Mouse (Mus musculus) midbrain, embryonic 12.5 days (tissue): ENCODE measurements around the gene Sept3. TPM values are rescaled to one million over a fixed set of nuclear protein-coding genes. Genes with fewer than 3 reads are reported as not detected.
"Not testable (repeated sequence)": the region's sequence is repeated elsewhere in the genome, so short reads cannot be mapped to it uniquely, and the experiment has no call there.

Experiments used
- ATAC-seq: fragments of 200-750 bp; cut with Nextera tagmentation; 2 replicates; pipeline ENCODE4 v1.8.0; 2017; ENCODE audit warnings: low read depth, moderate TSS enrichment, moderate library complexity; ENCODE audit not compliant: low FRiP score
- H3K27ac ChIP-seq: fragments of 300-500 bp; sonication (generic); replicated peaks from 2 replicates; pipeline ENCODE4 v1.5.1; 2016; ENCODE audit warnings: mild to moderate bottlenecking
- H3K27me3 ChIP-seq: fragments of 300-500 bp; sonication (generic); 2 replicates; pipeline ENCODE4 v1.6.1; 2016; ENCODE audit warnings: mild to moderate bottlenecking
- H3K36me3 ChIP-seq: fragments of 300-500 bp; sonication (generic); 2 replicates; pipeline ENCODE4 v1.6.1; 2016
- H3K4me1 ChIP-seq: fragments of 300-500 bp; sonication (generic); 2 replicates; pipeline ENCODE4 v1.6.1; 2016
- H3K4me2 ChIP-seq: fragments of 300-500 bp; sonication (generic); replicated peaks from 2 replicates; pipeline ENCODE4 v1.6.1; 2016; ENCODE audit warnings: mild to moderate bottlenecking, moderate library complexity
- H3K4me3 ChIP-seq: fragments of 300-500 bp; sonication (generic); 2 replicates; pipeline ENCODE4 v1.5.1; 2016; ENCODE audit warnings: mild to moderate bottlenecking
- H3K9ac ChIP-seq: fragments of 300-500 bp; sonication (generic); replicated peaks from 2 replicates; pipeline ENCODE4 v1.6.1; 2016; ENCODE audit warnings: mild to moderate bottlenecking, moderate library complexity
- H3K9me3 ChIP-seq: fragments of 300-500 bp; sonication (generic); 2 replicates; pipeline ENCODE4 v1.6.1; 2016; ENCODE audit warnings: mild to moderate bottlenecking
- WGBS: fragments of 180-500 bp; shearing (Covaris S2); methylation state at CpG from one replicate; pipeline ENCODE4 v1.1.7; 2016; 5-methylcytosine and 5-hydroxymethylcytosine counted together
- polyA plus RNA-seq: library from polyadenylated mRNA; unstranded; fragments of >200 nt; fragmentation: Nextera tagmentation; extraction: Ambion mirVana; gene quantifications from 2 replicates; pipeline ENCODE4 v1.2.1, GENCODE M21; 2016

Sept3 gene
- polyA plus RNA-seq, 1 experiment from 2014 or later = 237 TPM

DNA sequence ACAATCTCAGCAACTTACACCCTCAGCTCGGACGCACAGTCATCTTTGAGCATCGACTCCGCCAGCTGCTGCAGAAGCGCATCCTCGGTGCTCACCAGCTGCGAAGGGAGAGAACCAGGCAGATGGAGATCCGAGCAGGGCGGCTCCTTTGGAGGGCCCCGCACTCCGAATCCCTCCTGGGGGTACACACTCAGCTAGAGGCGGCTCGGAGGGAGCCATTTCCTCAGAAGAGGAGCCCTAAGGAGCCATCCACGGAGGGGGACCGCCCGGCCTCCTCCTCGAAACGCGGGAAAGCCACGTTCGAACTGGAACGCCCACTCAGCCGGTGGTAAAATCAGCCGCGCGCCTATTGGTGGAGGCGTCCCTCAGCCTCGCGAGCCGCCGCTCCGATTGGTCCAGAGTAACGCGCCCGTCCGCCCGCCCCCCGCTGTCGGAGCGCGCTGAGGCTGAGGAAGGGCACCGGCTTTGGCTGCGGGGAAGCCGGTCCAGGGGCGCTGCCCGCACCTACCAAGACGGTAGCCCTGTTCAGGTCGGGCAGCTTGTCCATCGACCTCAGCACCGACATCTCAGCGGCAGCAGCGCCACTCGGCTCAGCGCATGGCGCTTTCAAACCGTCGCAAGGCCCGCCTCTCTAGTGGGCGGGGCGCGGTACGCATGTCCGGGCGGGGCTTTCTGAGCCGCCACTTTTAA lies 30.4 kb upstream of the Sept3 start, which contains the start of gene Cenpm:
TSS of gene Cenpm (minus strand) at position 634 of the 690 bp plus-strand sequence.
- Histone ChIP-seq H3K36me3 (no peaks in the 10 kb centered on the region), H3K9ac (peak within 1 kb of the TSS; percentile 69), H3K27me3 (no peaks in the 10 kb centered on the region), H3K4me1 (peaks cover 6% of the 10 kb centered on the region), H3K4me2 (peak within 1 kb of the TSS; percentile 88), H3K4me3 (peak within 1 kb of the TSS; percentile 74), H3K27ac (peak within 1 kb of the TSS; percentile 88), H3K9me3 (no peaks in the 10 kb centered on the region)
- WGBS = under 1% methylated on average over 65 of the region's 65 CpGs
- peak; percentile 97 for ATAC-seq

DNA sequence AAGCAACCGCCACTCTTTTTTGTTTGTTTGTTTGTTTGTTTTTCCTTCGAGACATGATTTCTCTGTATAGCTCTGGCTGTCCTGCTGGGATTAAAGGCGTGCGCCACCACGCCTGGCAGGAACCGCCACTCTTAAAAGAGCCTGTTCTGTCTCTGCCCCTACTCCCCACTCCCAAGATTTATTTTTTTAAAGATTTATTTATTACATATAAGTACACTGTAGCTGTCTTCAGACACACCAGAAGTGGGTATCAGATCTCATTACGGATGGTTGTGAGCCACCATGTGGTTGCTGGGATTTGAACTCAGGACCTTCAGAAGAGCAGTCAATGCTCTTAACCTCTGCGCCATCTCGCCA lies 29.9 kb upstream of the Sept3 start:
- H3K9me3 ChIP-seq, H3K36me3 ChIP-seq, H3K4me1 ChIP-seq, H3K27me3 ChIP-seq, ATAC-seq: not testable (repeated sequence)
- Histone ChIP-seq H3K4me3 (peak overlapping the region; percentile 74), H3K9ac (peak overlapping the region; percentile 69), H3K4me2 (peak overlapping the region; percentile 88), H3K27ac (peak overlapping the region; percentile 88)
- WGBS = 24% methylated on average over 9 of the region's 9 CpGs

DNA sequence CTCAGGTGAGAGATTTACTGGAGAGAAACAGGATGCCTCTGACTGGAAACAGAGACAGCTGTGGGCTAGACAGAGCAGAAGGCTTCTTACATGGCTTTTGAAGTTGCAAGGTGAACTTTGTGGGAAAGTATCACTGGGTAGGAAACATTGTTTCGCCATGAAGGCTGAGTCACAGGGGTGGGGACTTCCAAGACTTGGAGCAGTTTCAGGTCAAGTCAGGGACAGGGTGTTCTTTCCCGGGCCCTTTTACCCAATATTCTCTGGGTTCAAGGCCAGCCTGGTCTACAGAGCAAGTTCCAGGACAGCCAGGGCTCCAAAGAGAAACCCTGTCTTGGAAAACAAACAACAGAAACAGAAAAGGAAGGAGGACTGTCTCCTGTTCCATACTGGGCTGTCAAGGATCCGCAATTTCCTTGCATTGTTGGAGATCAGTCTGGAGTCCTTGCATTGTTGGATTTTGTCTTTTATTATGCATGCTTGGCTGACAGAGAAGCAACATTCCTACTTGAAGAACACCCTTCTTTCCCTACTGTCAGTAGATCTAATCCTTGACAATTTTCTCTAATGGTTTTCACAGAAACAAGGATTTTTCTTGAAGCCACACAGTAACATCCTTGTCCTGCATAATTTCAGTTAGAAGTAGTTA lies 27.4 kb upstream of the Sept3 start:
- H3K36me3 ChIP-seq = no peaks in the 10 kb centered on the region
- no peak overlapping the region for H3K27ac ChIP-seq
- peaks cover 6% of the 10 kb centered on the region for H3K4me1 ChIP-seq
- ATAC-seq = no peak
- WGBS = 78% methylated on average over 3 of the region's 3 CpGs
- H3K27me3 ChIP-seq = no peaks in the 10 kb centered on the region
- no peaks in the 10 kb centered on the region for H3K9me3 ChIP-seq
- H3K4me3 ChIP-seq = no peak overlapping the region
- H3K9ac ChIP-seq = no peak overlapping the region
- H3K4me2 ChIP-seq = no peak overlapping the region

DNA sequence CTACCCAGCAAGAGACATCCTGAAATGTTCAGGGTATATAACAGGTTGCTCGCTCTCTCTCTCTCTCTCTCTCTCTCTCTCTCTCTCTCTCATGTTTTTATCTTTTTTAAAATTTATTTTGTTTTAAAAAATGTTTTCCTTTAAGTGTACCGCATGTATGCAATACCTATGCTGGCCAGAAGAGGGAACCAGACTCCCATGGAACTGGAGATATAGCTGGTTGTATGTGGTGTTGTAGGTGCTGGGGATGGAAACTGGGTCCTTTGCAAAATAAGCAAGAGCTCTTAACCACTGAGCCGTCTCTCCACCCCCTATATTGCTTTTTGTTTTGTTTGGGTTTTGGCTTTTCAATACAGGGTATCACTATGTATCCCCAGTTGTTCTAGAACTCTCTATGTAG lies 23.1 kb upstream of the Sept3 start:
- H3K4me1 ChIP-seq = peaks cover 17% of the 10 kb centered on the region
- H3K9ac ChIP-seq = no peak overlapping the region
- H3K36me3 ChIP-seq = no peaks in the 10 kb centered on the region
- no peak overlapping the region for H3K27ac ChIP-seq
- H3K27me3 ChIP-seq = no peaks in the 10 kb centered on the region
- H3K9me3 ChIP-seq = no peaks in the 10 kb centered on the region
- ATAC-seq = no peak
- H3K4me2 ChIP-seq = no peak overlapping the region
- WGBS = 95% methylated on average over 3 of the region's 3 CpGs
- H3K4me3 ChIP-seq = no peak overlapping the region

DNA sequence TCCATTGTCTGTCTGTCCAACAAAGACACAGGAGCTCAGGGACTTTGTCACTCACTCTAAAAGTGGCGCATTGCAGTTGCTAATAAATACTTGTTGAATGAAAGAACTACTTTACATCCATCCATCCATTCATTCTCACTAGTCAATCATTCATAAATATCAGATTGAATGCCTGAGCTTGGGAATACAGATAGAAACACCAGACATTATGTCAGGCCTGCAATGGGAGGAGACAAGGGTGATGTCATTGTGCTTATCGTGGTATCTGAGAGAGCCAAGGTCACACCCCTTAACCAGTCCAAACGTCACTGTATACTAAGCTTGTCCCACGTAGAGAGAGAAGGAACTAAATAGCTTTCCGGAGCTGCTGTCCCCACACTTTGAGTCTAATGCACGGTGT lies 22.6 kb upstream of the Sept3 start, which contains the start of gene 1500009C09Rik:
TSS of gene 1500009C09Rik (plus strand) at position 301 of the 400 bp plus-strand sequence.
- H3K27ac ChIP-seq = no peak within 1 kb of the TSS
- H3K9me3 ChIP-seq = no peaks in the 10 kb centered on the region
- no peak for ATAC-seq
- no peaks in the 10 kb centered on the region for H3K36me3 ChIP-seq
- H3K4me2 ChIP-seq = no peak within 1 kb of the TSS
- no peaks in the 10 kb centered on the region for H3K27me3 ChIP-seq
- no peak within 1 kb of the TSS for H3K9ac ChIP-seq
- 91% methylated on average over 6 of the region's 6 CpGs for WGBS
- H3K4me1 ChIP-seq = peaks cover 22% of the 10 kb centered on the region
- H3K4me3 ChIP-seq = no peak within 1 kb of the TSS

DNA sequence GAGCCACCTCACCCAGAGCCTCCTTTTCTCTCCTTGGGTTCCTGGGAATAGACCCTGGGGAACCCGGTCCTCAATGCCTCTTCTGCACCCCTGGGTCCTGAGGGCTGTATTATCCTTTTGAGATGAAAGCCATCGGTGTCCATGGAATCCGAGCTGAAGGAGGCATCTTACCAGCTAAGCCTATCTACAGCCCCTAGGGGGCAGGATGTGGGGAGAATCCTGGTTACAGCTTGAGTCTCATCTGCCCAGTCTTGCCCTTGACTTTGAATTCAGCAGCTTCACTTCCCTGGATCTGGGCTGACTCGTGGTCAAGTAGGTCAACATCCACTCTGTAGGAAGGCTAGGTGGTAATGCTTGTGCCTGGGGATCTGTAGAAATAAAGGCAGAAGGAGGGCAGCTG lies 19.4 kb upstream of the Sept3 start:
- peak; percentile 28; the same call in 1 of the 2 replicates for ATAC-seq
- Histone ChIP-seq H3K4me2 (peak overlapping the region; percentile 54; the same call in 1 of the 2 replicates), H3K9ac (no peak overlapping the region), H3K4me1 (peaks cover 29% of the 10 kb centered on the region), H3K4me3 (no peak overlapping the region), H3K27me3 (peaks cover 11% of the 10 kb centered on the region; the same call in 1 of the 2 replicates), H3K27ac (peak overlapping the region; percentile 79), H3K36me3 (no peaks in the 10 kb centered on the region), H3K9me3 (no peaks in the 10 kb centered on the region)
- WGBS = 46% methylated on average over 4 of the region's 4 CpGs

DNA sequence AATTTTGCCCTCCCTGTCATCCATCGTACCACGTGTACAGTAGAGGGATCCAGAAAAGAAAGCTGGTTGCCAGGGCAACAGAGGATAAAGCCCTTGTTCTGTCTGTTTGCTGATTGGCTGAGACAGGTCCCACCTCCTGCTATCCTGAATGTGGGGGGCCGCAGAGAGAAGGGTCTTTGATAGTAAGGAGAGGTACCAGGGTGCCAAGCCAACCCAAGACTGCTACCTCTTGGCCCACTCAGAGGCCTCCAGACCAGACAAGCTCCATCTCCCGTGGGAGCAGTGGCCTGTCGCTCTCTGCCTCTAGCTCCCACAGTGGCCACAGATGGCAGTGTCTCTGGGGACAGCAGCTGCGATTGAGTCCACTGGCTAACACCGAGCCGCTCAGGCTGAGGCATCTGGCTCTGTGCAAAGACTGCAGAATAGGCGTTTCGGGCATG lies 18.7 kb upstream of the Sept3 start:
- no peaks in the 10 kb centered on the region for H3K36me3 ChIP-seq
- no peaks in the 10 kb centered on the region for H3K9me3 ChIP-seq
- peak overlapping the region; percentile 54 for H3K4me2 ChIP-seq
- peaks cover 15% of the 10 kb centered on the region; the same call in 1 of the 2 replicates for H3K27me3 ChIP-seq
- 9% methylated on average over 10 of the region's 10 CpGs for WGBS
- H3K27ac ChIP-seq = peak overlapping the region; percentile 79
- peak overlapping the region; percentile 43 for H3K9ac ChIP-seq
- peak; percentile 85 for ATAC-seq
- H3K4me1 ChIP-seq = peaks cover 29% of the 10 kb centered on the region
- peak overlapping the region; percentile 43 for H3K4me3 ChIP-seq

DNA sequence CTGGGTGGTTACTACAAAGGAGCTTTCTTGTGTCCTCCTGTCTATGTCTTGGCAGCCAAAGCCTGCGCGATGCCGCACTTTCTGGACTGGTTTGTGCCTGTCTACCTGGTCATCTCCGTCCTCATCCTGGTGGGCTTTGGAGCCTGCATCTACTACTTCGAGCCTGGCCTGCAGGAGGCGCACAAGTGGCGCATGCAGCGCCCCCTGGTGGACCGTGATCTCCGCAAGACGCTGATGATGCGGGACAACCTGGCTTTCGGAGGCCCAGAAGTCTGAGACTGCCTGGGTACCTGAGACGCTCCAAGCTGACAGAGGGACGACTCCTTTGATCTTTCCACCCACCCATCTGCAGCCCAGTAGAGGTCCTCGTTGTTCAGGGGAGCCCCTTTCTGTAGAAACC lies 15.2 kb upstream of the Sept3 start:
- Histone ChIP-seq H3K4me2 (no peak overlapping the region), H3K36me3 (no peaks in the 10 kb centered on the region), H3K4me3 (no peak overlapping the region), H3K9me3 (no peaks in the 10 kb centered on the region), H3K27me3 (peaks cover 20% of the 10 kb centered on the region; the same call in 1 of the 2 replicates), H3K27ac (no peak overlapping the region), H3K9ac (no peak overlapping the region), H3K4me1 (peaks cover 29% of the 10 kb centered on the region)
- WGBS = 13% methylated on average over 16 of the region's 16 CpGs
- ATAC-seq = no peak

DNA sequence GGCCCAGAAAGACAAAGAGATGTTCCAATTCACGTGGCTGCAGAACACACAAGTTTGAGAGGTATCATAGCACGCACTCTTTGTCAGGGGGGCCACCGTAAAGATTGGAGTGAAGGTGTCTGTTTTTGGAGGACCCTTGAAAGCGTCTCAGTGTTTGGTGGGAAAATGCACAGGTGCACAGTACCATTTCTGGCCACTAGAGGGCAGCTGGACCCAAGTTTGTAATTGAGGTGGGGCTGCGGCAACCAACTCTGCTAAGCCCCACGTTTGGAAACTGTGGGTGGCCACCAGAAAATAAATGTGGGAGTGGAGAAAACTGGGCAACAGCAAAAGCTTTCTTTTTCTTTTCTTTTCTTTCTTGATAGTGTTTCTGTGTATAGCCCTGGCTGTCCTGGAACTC lies 8.3 kb upstream of the Sept3 start:
- WGBS = 13% methylated on average over 6 of the region's 6 CpGs
- 0 out of 2 replicates have a peak, but pooled peaks cover 5% of the 10 kb centered on the region for H3K27me3 ChIP-seq
- H3K36me3 ChIP-seq = no peaks in the 10 kb centered on the region
- no peak for ATAC-seq
- no peak overlapping the region for H3K4me2 ChIP-seq
- H3K4me1 ChIP-seq = peaks cover 21% of the 10 kb centered on the region
- no peak overlapping the region for H3K4me3 ChIP-seq
- H3K9ac ChIP-seq = no peak overlapping the region
- H3K27ac ChIP-seq = no peak overlapping the region
- no peaks in the 10 kb centered on the region for H3K9me3 ChIP-seq

DNA sequence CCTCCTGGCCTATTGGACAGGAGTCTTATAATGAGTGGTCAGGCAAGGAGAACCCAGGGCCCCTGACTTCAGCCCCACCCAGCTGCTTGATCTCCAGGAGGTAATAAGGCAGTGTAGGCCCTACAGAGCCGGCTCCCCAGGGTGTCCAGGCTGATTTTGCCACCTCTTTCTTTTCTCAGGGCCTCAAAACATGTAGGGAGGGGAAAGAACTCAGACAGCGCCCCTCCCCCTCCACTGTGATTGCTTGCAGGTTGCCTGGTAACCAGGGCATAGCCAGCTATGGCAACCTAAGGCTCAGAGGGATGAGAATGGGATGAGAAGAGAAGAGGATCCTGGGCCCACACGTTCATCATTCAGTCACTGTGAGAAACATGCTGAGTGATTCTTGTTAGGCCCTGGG lies 6.5 kb upstream of the Sept3 start:
- H3K36me3 ChIP-seq = no peaks in the 10 kb centered on the region
- no peak overlapping the region; the same call in 1 of the 2 replicates for H3K9ac ChIP-seq
- H3K4me2 ChIP-seq = peak overlapping the region; percentile 21; the same call in 1 of the 2 replicates
- ATAC-seq = 0 out of 2 replicates have a peak, but pooled peaks have one; percentile 44
- no peak overlapping the region for H3K4me3 ChIP-seq
- no peaks in the 10 kb centered on the region for H3K9me3 ChIP-seq
- peaks cover 21% of the 10 kb centered on the region for H3K27me3 ChIP-seq
- WGBS = 10% methylated on average over 3 of the region's 3 CpGs
- H3K27ac ChIP-seq = peak overlapping the region; percentile 75
- peaks cover 26% of the 10 kb centered on the region for H3K4me1 ChIP-seq

DNA sequence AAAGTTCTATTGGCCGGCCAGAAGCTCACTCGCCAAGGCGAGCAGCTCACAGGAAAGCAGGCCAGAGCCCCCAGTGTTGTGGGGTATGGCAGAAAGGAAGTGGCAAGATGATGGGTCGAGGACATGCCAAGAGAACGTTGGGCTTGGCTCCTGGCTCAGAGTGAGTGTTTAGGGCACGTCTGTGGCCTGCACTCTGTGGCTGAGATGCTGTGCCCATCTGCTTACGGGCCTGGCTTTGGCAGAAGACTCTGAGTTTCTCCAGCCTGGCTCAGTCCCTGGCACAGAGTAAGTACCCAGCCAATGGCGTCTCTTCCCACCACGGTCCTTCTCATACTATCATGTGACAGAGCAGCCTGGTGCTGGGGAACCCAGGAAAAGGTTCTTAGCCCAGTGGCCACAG lies 5.9 kb upstream of the Sept3 start:
- WGBS = 85% methylated on average over 9 of the region's 9 CpGs
- Histone ChIP-seq H3K27ac (peak overlapping the region; percentile 75), H3K9ac (no peak overlapping the region), H3K9me3 (no peaks in the 10 kb centered on the region), H3K36me3 (no peaks in the 10 kb centered on the region), H3K4me3 (no peak overlapping the region), H3K27me3 (peaks cover 27% of the 10 kb centered on the region), H3K4me1 (peaks cover 27% of the 10 kb centered on the region), H3K4me2 (no peak overlapping the region)
- ATAC-seq = no peak

DNA sequence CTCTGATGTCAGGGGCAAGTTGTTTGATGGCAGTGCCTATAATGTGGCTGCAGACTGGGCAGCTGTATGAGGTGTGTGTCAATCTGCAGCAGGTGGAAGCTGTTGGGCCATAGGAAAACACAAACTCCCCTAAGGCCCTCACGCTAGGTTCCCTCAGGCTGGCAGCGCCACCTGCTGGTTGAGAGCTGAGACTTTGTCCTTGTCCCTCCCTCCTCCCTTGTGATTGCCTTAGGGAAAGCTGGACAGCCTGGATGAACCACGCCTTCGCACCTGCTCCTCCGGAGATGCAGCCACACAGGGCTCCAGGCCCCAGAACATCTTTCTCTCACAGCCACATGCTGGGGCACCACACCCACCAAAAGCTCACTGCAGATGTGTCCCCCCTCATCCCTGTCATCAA lies 3.5 kb upstream of the Sept3 start:
- Histone ChIP-seq H3K4me1 (peaks cover 41% of the 10 kb centered on the region), H3K9ac (no peak overlapping the region), H3K4me3 (no peak overlapping the region), H3K27ac (0 out of 2 replicates have a peak overlapping the region, but pooled peaks have one; percentile 46), H3K9me3 (no peaks in the 10 kb centered on the region), H3K36me3 (no peaks in the 10 kb centered on the region), H3K27me3 (peaks cover 33% of the 10 kb centered on the region), H3K4me2 (no peak overlapping the region)
- no peak for ATAC-seq
- WGBS = 3% methylated on average over 5 of the region's 5 CpGs
